Mouse (Mus musculus) spleen, adult 2 months (tissue): Measurements from ENCODE around the gene Akap10.

Source experiments
- CTCF ChIP-seq: fragments of 200-500 bp; IDR thresholded peaks from 2 replicates; pipeline ENCODE4 v1.5.1; 2011; ENCODE audit warnings: mild to moderate bottlenecking, inconsistent platforms; ENCODE audit not compliant: insufficient read depth, insufficient read length, insufficient replicate concordance; ENCODE audit errors: extremely low read depth
- POLR2A ChIP-seq: fragments of 200-500 bp; IDR thresholded peaks from 2 replicates; pipeline ENCODE4 v1.6.1; 2011; ENCODE audit warnings: low read depth, low read length, inconsistent platforms

DNA sequence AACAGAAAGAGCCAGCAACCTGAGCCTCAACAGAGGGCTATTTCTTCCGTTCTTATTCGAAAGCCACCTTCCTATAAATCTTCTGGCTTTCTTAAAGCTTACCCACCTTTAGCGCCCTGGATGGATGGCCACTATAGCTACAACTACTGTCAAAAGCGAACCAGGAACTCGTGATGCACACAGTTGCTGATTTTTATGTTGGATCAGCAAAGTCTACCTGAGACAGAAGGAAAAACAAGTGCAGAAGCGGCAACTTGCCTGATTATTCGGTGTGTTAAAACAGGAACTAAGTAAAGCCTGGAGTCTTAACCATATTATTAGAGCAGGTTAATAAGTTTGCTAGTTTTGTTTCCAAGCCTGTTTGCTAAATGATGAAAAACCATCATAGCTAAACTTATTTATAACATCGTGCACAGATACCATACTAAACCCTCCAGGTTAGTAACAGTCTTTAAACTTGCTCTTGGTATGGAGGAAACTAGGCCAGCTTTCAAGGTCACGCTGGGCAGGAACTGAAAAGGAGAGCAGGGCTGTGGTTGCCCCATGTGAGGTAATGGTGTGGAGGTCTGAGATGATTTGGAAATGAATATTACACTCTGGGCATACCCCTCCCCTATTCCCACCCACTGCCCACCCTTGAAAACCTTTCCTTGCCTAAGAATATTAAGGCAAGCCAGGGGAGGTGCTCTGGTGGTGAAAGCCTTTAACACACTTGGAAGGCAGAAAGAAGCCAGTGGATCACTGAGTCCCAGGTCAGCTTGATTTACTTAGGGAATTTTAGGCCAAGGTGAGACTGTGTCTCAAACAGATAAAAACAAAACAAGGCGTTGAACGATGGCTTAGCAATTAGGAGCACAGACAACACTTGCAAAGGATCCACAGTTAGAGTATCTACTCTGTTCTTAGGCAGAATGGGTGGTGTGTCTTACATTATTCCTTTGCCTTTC, 861 bp upstream of the Akap10 start:
- TF ChIP-seq CTCF (no peak), POLR2A (no peak)
